Mouse (Mus musculus) embryo, embryonic 11.5 days (tissue): ENCODE results near the gene Mdm2.

Experiments
- DNase-seq: peaks from one replicate; pipeline ENCODE4 v3.0.0-alpha.2; 2012; ENCODE audit warnings: low read depth, low spot score

Mdm2 gene

GRCm38 (mm10) chr10:117670092-117670491 is 40.5 kb downstream of the Mdm2 start:
- DNase-seq: no peak

GRCm38 (mm10) chr10:117669449-117670090 is 41.0 kb downstream of the Mdm2 start:
- peak; percentile 24 for DNase-seq

- no peak for DNase-seq
These were observed 41.8 kb downstream of the Mdm2 start for GRCm38 (mm10) chr10:117668546-117669300.

- DNase-seq: no peak
These were observed 42.7 kb downstream of the Mdm2 start for GRCm38 (mm10) chr10:117667663-117668507.

GRCm38 (mm10) chr10:117666947-117667630 is 43.5 kb downstream of the Mdm2 start:
- DNase-seq: no peak

- DNase-seq: no peak
These were observed 44.2 kb downstream of the Mdm2 start for GRCm38 (mm10) chr10:117666361-117666760.

GRCm38 (mm10) chr10:117665376-117666275 is 44.9 kb downstream of the Mdm2 start:
- no peak for DNase-seq

- no peak for DNase-seq
These were observed 45.7 kb downstream of the Mdm2 start for GRCm38 (mm10) chr10:117664926-117665209.

GRCm38 (mm10) chr10:117664208-117664925 is 46.2 kb downstream of the Mdm2 start:
- no peak for DNase-seq

GRCm38 (mm10) chr10:117663865-117664200 is 46.7 kb downstream of the Mdm2 start:
- DNase-seq: no peak

GRCm38 (mm10) chr10:117663056-117663864 is 47.3 kb downstream of the Mdm2 start:
- no peak for DNase-seq

GRCm38 (mm10) chr10:117662316-117663055 is 48.1 kb downstream of the Mdm2 start:
- no peak for DNase-seq

- no peak for DNase-seq
These were observed 50.7 kb downstream of the Mdm2 start for GRCm38 (mm10) chr10:117659819-117660218.

GRCm38 (mm10) chr10:117659430-117659813 is 51.1 kb downstream of the Mdm2 start:
- no peak for DNase-seq

- DNase-seq: no peak
These were observed 51.8 kb downstream of the Mdm2 start for GRCm38 (mm10) chr10:117658522-117659429.

GRCm38 (mm10) chr10:117657659-117658306 is 52.8 kb downstream of the Mdm2 start:
- DNase-seq: no peak

GRCm38 (mm10) chr10:117656985-117657658 is 53.4 kb downstream of the Mdm2 start:
- no peak for DNase-seq
